Mouse (Mus musculus): ENCODE data around the gene Cnih3.

GRCm38 (mm10) chr1:181392489-181392888, 40.1 kb downstream of the Cnih3 start:
- TF ChIP-seq POLR2A (IDR thresholded peaks at IDR 0.05; ENCODE audit: insufficient read length, low read depth) (no peak), REST (IDR thresholded peaks at IDR 0.05; ENCODE audit: insufficient read depth, insufficient read length) (no peak), USF1 (IDR thresholded peaks at IDR 0.05; ENCODE audit: low read depth) (no peak), CEBPB (IDR thresholded peaks at IDR 0.05; ENCODE audit: insufficient read depth, poor library complexity, severe bottlenecking) (no peak), TCF12 (IDR thresholded peaks at IDR 0.05; ENCODE audit: insufficient read depth, poor library complexity, severe bottlenecking) (no peak), MYOG (IDR thresholded peaks at IDR 0.05; ENCODE audit: control insufficient read depth in 1 of 3, insufficient read depth in 1 of 3, insufficient read length in 2 of 3, low read depth in 2 of 3) (no peak), POLR2AphosphoS2 (IDR thresholded peaks at IDR 0.05; ENCODE audit: insufficient read length, low read depth) (no peak), MYOD1 (IDR thresholded peaks at IDR 0.05; ENCODE audit: control insufficient read depth in 1 of 3, insufficient read length in 2 of 3, low read depth in 2 of 3) (no peak), E2F4 (IDR thresholded peaks at IDR 0.05; ENCODE audit: insufficient read depth) (no peak), SRF (IDR thresholded peaks at IDR 0.05; ENCODE audit: control insufficient read depth, insufficient read length, low read depth) (no peak), MAX (IDR thresholded peaks at IDR 0.05; ENCODE audit: low read depth) (no peak), TCF3 (IDR thresholded peaks at IDR 0.05; ENCODE audit: insufficient read length, low read depth) (no peak)
